Mouse (Mus musculus): ENCODE results near the gene Mrln. TPM values are rescaled to one million over a fixed set of nuclear protein-coding genes. Genes with fewer than 3 reads are reported as not detected.
A peak's percentile ranks its signal among the peaks of the same experiment; 100 is the strongest.

Gene Mrln
- total RNA-seq, 2 experiments from 2014 or later = not detected

DNA sequence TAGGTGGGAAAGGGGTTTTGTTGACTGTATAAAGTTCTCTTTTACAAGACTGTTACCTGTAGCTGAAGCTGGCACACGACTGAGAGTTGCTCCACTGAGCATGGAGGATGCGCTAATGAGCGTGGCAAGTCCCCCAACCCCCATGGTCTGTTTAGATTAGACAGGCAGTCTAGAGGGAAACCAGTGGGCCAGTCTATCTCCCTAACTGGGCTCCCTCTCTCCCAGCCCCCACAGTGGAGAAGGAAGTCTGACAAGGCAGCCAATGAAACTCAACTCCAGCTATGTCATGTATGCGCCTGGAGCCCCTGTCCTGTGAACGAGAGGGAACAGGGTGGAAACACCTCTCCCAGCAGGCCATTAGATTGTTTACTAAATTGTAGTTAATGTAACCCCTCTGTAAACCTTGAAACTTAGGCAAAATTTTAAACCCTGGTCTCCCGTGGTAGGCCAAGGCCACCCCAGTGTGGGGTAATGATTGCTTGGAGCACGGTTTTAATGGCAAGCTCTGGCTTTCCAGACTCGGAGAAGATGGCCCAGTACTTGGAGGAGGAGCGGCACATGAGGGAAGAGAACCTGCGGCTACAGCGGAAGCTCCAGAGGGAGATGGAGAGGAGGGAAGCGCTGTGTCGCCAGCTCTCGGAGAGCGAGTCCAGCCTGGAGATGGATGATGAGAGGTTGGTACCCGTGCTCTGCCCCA lies 29.8 kb upstream of the Mrln start:
- TF ChIP-seq CTCF (conservative IDR thresholded peaks at IDR 0.05) = no peak
- H3K4me3 ChIP-seq = no peak overlapping the region
- DNase-seq (ENCODE audit: low spot score in 2 of 2) = no peak
- H3K27ac ChIP-seq = no peak overlapping the region

DNA sequence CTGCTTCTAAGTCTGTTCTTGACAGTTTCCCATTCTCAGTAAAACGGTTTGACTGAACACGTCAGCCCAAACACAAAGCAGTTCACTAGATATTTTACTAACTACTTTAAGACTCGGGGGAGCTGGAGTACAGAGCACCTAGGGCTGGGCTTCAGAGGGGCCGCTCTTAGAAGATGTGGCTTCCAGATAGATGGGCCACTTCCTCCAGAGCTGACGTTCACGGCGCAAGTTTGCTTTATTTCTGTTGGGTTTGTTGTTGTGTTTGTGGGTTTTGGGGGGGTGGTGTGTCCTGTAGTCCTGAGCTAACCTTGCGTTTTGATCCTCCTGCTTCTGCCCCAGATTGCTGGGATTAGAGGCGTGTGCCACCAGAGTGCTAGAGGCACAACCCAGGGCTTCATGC lies 23.7 kb upstream of the Mrln start:
- no peak for TF ChIP-seq CTCF (conservative IDR thresholded peaks at IDR 0.05)
- Histone ChIP-seq H3K4me3 (no peak overlapping the region), H3K27ac (no peak overlapping the region)
- no peak for DNase-seq (ENCODE audit: low spot score in 2 of 2)

DNA sequence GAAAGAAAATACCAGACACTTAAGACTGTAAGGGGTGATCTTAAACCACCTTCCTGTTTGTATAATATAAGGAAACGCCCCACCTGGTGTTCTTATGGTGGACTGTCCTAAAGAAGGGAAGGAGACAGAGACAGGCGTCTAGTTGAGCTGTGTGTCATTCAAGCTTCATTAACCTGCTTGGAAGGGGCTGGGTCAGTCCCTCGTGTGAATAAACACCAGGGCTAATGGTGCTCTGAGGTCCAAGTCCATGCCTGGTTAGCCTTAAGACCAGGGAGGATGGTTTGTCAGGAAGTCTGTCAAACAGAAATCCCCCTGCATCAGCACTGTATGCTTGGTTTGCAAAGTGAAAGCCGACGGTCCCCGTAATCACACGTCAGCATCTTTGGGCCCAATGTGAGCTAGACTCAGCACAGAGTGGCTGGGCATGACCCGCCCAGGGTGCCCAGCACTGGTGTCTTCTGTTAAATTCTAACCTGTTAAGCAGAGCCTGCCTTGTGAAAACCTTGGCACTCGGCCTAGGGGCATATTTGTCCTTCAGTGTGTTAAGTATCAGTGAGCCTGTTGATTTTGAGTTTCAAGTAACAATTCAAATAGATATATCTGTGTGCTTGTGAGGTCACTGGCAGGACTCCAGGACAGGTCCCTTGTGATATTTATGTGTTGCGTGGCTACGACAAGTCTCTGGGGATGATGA lies 23.0 kb upstream of the Mrln start:
- no peak overlapping the region for H3K4me3 ChIP-seq
- no peak overlapping the region for H3K27ac ChIP-seq
- no peak for DNase-seq (ENCODE audit: low spot score in 2 of 2)
- TF ChIP-seq CTCF (conservative IDR thresholded peaks at IDR 0.05) = no peak

DNA sequence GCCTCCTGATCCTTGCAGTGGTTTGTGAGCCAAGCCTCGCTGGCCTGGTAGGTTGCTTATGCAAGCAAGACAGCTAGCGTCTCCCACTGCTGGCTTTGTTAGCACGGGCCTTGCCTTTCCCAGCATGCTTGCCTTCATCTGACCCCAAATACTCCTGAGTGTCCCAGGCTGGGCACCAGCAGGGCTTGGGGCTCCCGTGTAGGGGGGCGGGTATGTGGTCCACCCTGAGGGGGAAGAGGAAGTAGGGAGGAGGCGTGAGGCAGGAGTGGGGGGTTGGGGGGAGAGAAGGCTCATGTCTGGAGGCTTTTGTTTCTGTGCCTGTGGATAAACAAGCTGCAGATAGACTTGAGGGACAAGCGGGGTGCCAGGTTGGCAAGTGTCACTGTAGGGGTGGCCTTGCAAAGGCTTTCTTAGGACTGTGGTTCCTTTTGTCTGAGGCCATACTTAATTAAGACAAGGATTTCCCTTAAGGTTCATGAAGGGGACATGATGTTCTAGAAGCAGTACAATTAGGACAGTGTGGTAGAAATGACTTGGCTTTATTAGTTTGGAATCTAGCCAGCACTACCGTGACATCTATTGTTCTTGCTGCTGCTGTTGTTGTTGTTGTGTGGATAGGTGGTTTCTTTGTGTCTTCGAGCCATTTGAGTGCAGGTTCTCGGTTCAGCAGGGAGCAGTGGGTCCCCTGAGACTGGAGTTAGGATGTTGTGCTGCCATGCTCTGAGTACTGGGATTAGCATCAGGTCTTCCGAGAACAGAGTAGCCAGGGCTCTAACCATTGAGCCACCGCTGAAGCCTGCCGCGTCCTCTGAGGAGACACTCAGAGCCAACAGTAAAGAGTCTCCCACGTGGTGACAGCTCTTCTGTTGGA lies 21.0 kb upstream of the Mrln start:
- peak overlapping the region; percentile 28 for H3K27ac ChIP-seq

DNA sequence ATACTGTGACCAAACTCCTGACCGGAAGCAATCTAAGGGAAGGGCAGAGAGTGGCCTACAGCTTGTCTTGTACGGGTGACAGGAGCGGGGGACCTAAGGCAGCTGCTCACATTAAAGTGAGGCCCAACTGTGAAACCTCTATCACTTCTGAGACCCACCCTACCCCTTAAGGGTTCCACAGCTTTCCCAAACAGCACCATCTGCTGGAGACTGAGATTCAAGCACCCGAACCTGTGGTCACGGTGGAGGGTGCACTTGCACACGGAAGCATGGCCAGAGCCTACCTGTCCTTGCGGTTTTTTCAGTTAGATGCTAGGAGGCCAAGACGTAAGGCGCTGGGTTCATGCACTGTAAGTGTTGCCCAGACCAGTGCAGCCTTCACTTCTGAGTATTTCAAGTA lies 18.3 kb upstream of the Mrln start:
- no peak overlapping the region for H3K4me3 ChIP-seq
- peak; percentile 84 for TF ChIP-seq CTCF (conservative IDR thresholded peaks at IDR 0.05)
- H3K27ac ChIP-seq = no peak overlapping the region
- peak in 1 of 2 experiments; percentile 38 for DNase-seq (ENCODE audit: low spot score in 2 of 2)

More for the DNA sequence above, 21.0 kb upstream of the Mrln start:
- H3K4me3 ChIP-seq = no peak overlapping the region
- TF ChIP-seq CTCF (conservative IDR thresholded peaks at IDR 0.05) = no peak
- no peak for DNase-seq (ENCODE audit: low spot score in 2 of 2)

DNA sequence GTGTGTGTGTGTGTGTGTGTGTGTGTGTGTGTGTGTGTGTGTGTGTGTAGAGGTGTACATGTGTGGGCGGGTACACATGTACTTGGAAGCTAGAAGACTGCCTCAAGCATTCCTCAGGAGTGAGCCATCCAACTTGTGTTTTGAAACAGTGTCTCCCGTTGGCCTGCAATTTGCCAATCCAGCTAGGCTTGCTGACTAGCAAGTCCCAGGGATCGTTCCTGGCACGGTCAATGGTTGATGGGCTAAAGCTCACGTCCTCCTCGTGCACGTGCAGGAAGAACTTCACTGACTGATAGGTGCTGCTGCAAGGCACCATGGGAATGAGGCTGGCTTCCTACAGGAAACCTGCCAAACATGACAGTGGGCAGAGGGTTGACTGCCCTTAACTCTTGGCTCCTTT lies 17.9 kb upstream of the Mrln start:
- Histone ChIP-seq H3K4me3 (no peak overlapping the region), H3K27ac (no peak overlapping the region)
- DNase-seq (ENCODE audit: low spot score in 2 of 2) = no peak
- TF ChIP-seq CTCF (conservative IDR thresholded peaks at IDR 0.05) = no peak

DNA sequence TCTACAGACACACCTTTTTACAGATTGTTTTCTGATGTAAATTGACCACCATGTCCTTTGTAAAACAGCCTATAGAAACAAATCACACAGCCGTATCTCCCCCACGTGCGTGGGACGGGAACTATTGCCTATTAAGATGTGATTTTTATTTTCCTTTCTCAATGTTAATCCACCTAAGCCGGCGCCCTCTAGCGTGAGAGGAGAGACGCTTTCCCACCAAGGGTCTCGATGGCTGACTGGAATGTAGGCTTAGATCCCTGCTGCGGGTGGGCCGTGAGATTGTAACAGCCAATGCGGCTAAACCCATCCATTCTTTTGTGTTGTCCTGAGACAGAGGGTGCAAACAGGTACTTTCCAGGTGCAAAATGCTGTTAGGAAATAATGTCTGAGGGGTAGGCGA lies 14.6 kb upstream of the Mrln start:
- no peak overlapping the region for H3K4me3 ChIP-seq

DNA sequence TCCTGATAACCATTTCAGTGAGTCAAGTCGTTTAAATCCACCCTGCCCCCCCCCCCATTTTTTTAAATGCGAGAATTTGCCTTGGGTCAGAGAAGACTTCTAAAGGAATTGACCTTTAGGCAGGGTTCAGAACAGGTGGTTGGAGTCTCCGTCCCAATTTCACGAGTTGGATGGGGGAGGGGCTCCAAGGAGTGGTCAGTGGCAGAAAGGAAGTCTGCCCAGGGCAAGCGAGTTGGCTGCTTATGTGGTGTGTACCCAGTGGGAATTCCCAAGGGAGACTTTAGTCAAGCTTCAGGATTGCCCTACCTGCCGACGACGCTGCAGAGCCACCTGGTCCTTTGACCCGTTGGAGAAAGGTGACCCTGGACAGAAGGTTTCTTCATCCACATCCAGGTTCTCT lies 10.2 kb upstream of the Mrln start:
- Histone ChIP-seq H3K4me3 (no peak overlapping the region), H3K27ac (no peak overlapping the region)
- no peak for TF ChIP-seq CTCF (conservative IDR thresholded peaks at IDR 0.05)

More for the DNA sequence above, 14.6 kb upstream of the Mrln start:
- peak; percentile 65 for TF ChIP-seq CTCF (conservative IDR thresholded peaks at IDR 0.05)
- no peak for DNase-seq (ENCODE audit: low spot score in 2 of 2)
- H3K27ac ChIP-seq = no peak overlapping the region

GRCm38 (mm10) chr10:70195279-70195678 lies 9.2 kb upstream of the Mrln start:
- Histone ChIP-seq H3K27ac (peak overlapping the region; percentile 32; the same call in 1 of the 2 replicates), H3K4me3 (no peak overlapping the region)
- no peak for TF ChIP-seq CTCF (conservative IDR thresholded peaks at IDR 0.05)
- DNase-seq (ENCODE audit: low spot score in 2 of 2) = no peak

More for the DNA sequence above, 10.2 kb upstream of the Mrln start:
- DNase-seq (ENCODE audit: low spot score in 2 of 2) = no peak

- peak; percentile 75 for TF ChIP-seq CTCF (conservative IDR thresholded peaks at IDR 0.05)
- peak overlapping the region; percentile 32; the same call in 1 of the 2 replicates for H3K27ac ChIP-seq
- no peak for DNase-seq (ENCODE audit: low spot score in 2 of 2)
These were observed 8.7 kb upstream of the Mrln start for GRCm38 (mm10) chr10:70195786-70196185.

DNA sequence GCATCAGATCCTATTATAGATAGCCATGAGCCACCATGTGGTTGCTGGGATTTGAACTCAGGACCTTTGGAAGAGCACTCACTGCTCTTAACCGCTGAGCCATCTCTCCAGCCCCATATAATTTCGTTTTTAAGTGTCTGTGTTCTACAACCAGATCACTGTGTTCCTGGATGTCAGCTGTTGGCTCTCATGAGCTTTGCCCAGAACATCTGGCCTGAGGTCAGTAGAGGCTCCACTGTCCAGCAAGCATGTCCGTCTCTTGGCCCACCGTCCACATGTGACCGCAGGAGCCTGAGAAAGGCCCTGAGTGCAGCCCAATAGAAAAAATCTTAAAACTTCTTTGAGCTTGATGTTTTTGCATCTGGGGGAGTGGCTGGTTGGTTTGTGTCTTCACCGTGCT lies 7.8 kb upstream of the Mrln start:
- H3K4me3 ChIP-seq = no peak overlapping the region
- H3K27ac ChIP-seq = no peak overlapping the region
- no peak for DNase-seq (ENCODE audit: low spot score in 2 of 2)
- no peak for TF ChIP-seq CTCF (conservative IDR thresholded peaks at IDR 0.05)

More at GRCm38 (mm10) chr10:70195786-70196185, 8.7 kb upstream of the Mrln start:
- H3K4me3 ChIP-seq = no peak overlapping the region

DNA sequence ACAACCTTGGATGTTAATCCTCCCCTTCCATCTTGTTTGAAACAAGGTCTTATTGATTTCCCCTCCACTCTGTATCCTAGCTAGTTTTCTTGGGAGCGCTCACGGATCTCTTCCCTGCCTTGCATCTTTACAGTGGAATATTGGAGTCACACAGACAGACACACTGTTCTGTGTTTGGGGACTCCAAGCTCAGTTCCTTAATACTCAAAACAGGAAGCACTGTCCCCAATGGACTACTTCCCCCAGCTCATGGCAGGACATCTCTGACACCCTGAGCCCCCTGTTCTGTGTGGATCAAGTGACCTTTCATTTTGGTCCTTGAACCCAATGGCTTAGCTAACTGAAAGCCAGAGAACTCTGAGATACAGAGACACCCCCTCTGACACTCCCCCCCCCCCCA lies 6.9 kb upstream of the Mrln start:
- DNase-seq (ENCODE audit: low spot score in 2 of 2) = no peak
- no peak overlapping the region for H3K4me3 ChIP-seq
- no peak overlapping the region for H3K27ac ChIP-seq
- no peak for TF ChIP-seq CTCF (conservative IDR thresholded peaks at IDR 0.05)

- DNase-seq (ENCODE audit: low spot score in 2 of 2) = no peak
- TF ChIP-seq CTCF (conservative IDR thresholded peaks at IDR 0.05) = no peak
- no peak overlapping the region for H3K4me3 ChIP-seq
- H3K27ac ChIP-seq = no peak overlapping the region
These were observed 6.5 kb upstream of the Mrln start for GRCm38 (mm10) chr10:70198012-70198411.
